Mouse (Mus musculus) stomach, postnatal 0 days (tissue): ENCODE data around the gene Cwc25. TPM values are rescaled to one million over a fixed set of nuclear protein-coding genes. Genes with fewer than 3 reads are reported as not detected.
"Not testable (repeated sequence)": the region's sequence is repeated elsewhere in the genome, so short reads cannot be mapped to it uniquely, and the experiment has no call there.

Experiments
- ATAC-seq: fragments of 200-750 bp; cut with Nextera tagmentation; 2 replicates; pipeline ENCODE4 v1.8.0; 2017; ENCODE audit not compliant: low FRiP score, low TSS enrichment
- DNase-seq: peaks from one replicate; pipeline ENCODE4 v3.0.0-alpha.2; 2016; ENCODE audit warnings: low spot score
- H3K27ac ChIP-seq: fragments of 300-500 bp; sonication (generic); replicated peaks from 2 replicates; pipeline ENCODE4 v1.5.1; 2014; ENCODE audit warnings: mild to moderate bottlenecking, control low read depth
- H3K27me3 ChIP-seq: fragments of 300-500 bp; sonication (generic); 2 replicates; pipeline ENCODE4 v1.6.1; 2014; ENCODE audit warnings: low read length; ENCODE audit not compliant: control insufficient read depth, insufficient read depth
- H3K36me3 ChIP-seq: fragments of 300-500 bp; sonication (generic); 2 replicates; pipeline ENCODE4 v1.6.1; 2014; ENCODE audit warnings: low read length, mixed read lengths; ENCODE audit not compliant: control insufficient read depth, insufficient read depth
- H3K4me1 ChIP-seq: fragments of 300-500 bp; sonication (generic); replicated peaks from 2 replicates; pipeline ENCODE4 v1.6.1; 2014; ENCODE audit warnings: antibody characterized with exemption; ENCODE audit not compliant: control insufficient read depth, insufficient read depth
- H3K4me2 ChIP-seq: fragments of 300-500 bp; sonication (generic); replicated peaks from 2 replicates; pipeline ENCODE4 v1.6.1; 2014; ENCODE audit warnings: low read depth, mild to moderate bottlenecking, control low read depth, moderate library complexity
- H3K4me3 ChIP-seq: fragments of 300-500 bp; sonication (generic); 2 replicates; pipeline ENCODE4 v1.5.1; 2014; ENCODE audit warnings: low read depth, low read length, control low read depth
- H3K9ac ChIP-seq: fragments of 300-500 bp; sonication (generic); 2 replicates; pipeline ENCODE4 v1.6.1; 2014; ENCODE audit warnings: mild to moderate bottlenecking, low read length, control low read depth, mixed read lengths
- H3K9me3 ChIP-seq: fragments of 300-500 bp; sonication (generic); 2 replicates; pipeline ENCODE4 v1.6.1; 2016; ENCODE audit warnings: low read length; ENCODE audit not compliant: control insufficient read depth
- CTCF ChIP-seq: IDR thresholded peaks from 2 replicates; pipeline ENCODE4 v1.5.1; 2016; ENCODE audit warnings: antibody characterized with exemption, low read depth, mild to moderate bottlenecking, moderate library complexity
- EP300 ChIP-seq: optimal IDR thresholded peaks from 2 replicates; pipeline ENCODE3; 2016; ENCODE audit warnings: antibody characterized with exemption
- WGBS: fragments of 180-500 bp; shearing (Covaris S2); extraction: QIAGEN DNeasy Blood & Tissue Kit; methylation state at CpG from one replicate; pipeline ENCODE4 v1.1.7; 2014; 5-methylcytosine and 5-hydroxymethylcytosine counted together
- polyA plus RNA-seq: library from polyadenylated mRNA; unstranded; fragments of >200 nt; fragmentation: Nextera tagmentation; extraction: Ambion mirVana; gene quantifications from 2 replicates; pipeline ENCODE4 v1.2.1, GENCODE M21; 2015

Cwc25 gene
- polyA plus RNA-seq, 1 experiment from 2014 or later = 9.0 TPM

DNA sequence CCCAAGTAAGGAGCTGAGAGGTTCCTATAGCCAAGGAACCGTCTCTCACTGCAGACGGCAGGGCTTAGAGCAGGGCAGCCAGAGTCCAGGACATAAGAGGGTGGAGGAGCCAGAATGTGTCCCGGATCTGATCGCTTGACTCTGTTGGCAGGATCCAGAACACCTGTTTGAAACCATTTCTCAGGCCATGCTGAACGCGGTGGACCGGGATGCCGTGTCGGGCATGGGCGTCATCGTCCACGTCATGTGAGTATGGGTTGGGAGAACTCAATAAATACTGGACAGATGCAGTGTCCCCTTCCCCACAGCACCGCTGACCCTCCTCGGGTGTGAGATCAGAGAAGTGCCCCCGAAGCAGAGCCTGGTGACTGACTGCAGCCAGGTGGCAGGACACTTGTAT is 54.1 kb downstream of the Cwc25 start:
- H3K27ac ChIP-seq = no peak overlapping the region
- H3K4me2 ChIP-seq = no peak overlapping the region
- TF ChIP-seq EP300 (no peak), CTCF (no peak)
- no peaks in the 10 kb centered on the region for H3K9me3 ChIP-seq
- no peaks in the 10 kb centered on the region for H3K4me1 ChIP-seq
- DNase-seq = no peak
- no peak overlapping the region for H3K9ac ChIP-seq
- 92% methylated on average over 15 of the region's 15 CpGs for WGBS
- no peak overlapping the region for H3K4me3 ChIP-seq
- H3K36me3 ChIP-seq = peaks cover 10% of the 10 kb centered on the region; the same call in 1 of the 2 replicates
- ATAC-seq = no peak
- H3K27me3 ChIP-seq = no peaks in the 10 kb centered on the region

DNA sequence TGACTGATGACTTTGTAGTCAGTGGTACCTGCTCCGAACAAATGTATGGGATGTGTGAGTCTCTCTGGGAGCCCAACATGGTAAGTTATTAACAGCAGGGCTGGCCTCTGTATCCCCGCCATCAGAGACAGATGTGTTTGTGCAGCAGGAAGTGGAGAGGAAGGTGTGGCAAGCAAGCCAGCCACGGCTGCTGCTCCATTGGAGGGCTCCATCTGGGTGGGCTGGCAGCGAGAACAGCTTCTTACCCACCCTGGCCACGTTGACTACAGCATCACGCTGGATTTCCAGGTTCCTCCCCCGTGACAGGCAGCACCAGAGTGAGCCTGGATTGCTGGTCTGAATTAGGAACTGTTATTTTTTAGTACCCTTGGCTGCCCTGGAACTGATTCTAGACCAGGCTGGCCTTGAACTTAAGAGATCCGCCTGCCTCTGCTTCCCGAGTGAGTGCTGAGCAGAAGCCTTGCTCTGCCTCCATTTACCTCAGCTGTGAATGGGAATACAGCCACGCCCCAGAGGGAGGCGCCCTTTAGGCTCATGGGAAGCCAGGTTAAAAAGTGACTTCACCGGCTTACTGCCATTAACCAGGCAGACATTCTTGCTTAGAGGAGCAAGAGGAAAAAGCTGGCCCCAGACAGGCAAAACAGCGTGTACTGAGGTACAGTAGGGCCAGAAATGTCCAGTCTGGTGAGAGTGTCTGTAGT is 55.0 kb downstream of the Cwc25 start:
- WGBS = 74% methylated on average over 13 of the region's 13 CpGs
- no peak overlapping the region for H3K4me3 ChIP-seq
- no peak for ATAC-seq
- no peak for DNase-seq
- peaks cover 13% of the 10 kb centered on the region; the same call in 1 of the 2 replicates for H3K36me3 ChIP-seq
- no peaks in the 10 kb centered on the region for H3K4me1 ChIP-seq
- H3K4me2 ChIP-seq = no peak overlapping the region
- H3K9me3 ChIP-seq = no peaks in the 10 kb centered on the region
- no peak overlapping the region for H3K9ac ChIP-seq
- H3K27ac ChIP-seq = no peak overlapping the region
- no peaks in the 10 kb centered on the region for H3K27me3 ChIP-seq
- no peak for TF ChIP-seq EP300
- TF ChIP-seq CTCF = no peak

GRCm38 (mm10) chr11:97710067-97710466 is 56.3 kb downstream of the Cwc25 start:
- peaks cover 13% of the 10 kb centered on the region for H3K36me3 ChIP-seq
- WGBS = 83% methylated on average over 2 of the region's 2 CpGs
- ATAC-seq = not testable (repeated sequence)

GRCm38 (mm10) chr11:97703039-97703826 is 63.1 kb downstream of the Cwc25 start, which contains the start of gene Psmb3:
Gene Psmb3 (plus strand): TSS chr11:97703399.
- WGBS = 0% methylated on average over 35 of the region's 35 CpGs
- no peaks in the 10 kb centered on the region for H3K27me3 ChIP-seq
- H3K4me1 ChIP-seq = no peaks in the 10 kb centered on the region
- peak; percentile 95 for DNase-seq
- peak; percentile 90 for ATAC-seq
- H3K4me3 ChIP-seq = peak within 1 kb of the TSS; percentile 85
- TF ChIP-seq EP300 (peak; percentile 83), CTCF (0 out of 2 replicates have a peak, but pooled peaks have one; percentile 1)
- H3K36me3 ChIP-seq = peaks cover 3% of the 10 kb centered on the region
- H3K4me2 ChIP-seq = peak within 1 kb of the TSS; percentile 79
- H3K9ac ChIP-seq = peak within 1 kb of the TSS; percentile 81
- peak within 1 kb of the TSS; percentile 90 for H3K27ac ChIP-seq
- no peaks in the 10 kb centered on the region for H3K9me3 ChIP-seq

More at GRCm38 (mm10) chr11:97710067-97710466, 56.3 kb downstream of the Cwc25 start:
- not testable (repeated sequence) for DNase-seq, H3K4me1 ChIP-seq, H3K9ac ChIP-seq, H3K9me3 ChIP-seq, H3K27ac ChIP-seq, H3K4me2 ChIP-seq, H3K4me3 ChIP-seq, H3K27me3 ChIP-seq

- TF ChIP-seq EP300 (no peak), CTCF (no peak)
- Histone ChIP-seq H3K4me1 (no peaks in the 10 kb centered on the region; the same call in 1 of the 2 replicates), H3K4me3 (peak overlapping the region; percentile 85), H3K9ac (peak overlapping the region; percentile 72), H3K27me3 (no peaks in the 10 kb centered on the region), H3K4me2 (peak overlapping the region; percentile 79), H3K9me3 (no peaks in the 10 kb centered on the region), H3K27ac (peak overlapping the region; percentile 90), H3K36me3 (peaks cover 3% of the 10 kb centered on the region)
- peak; percentile 89 for DNase-seq
- peak; percentile 10 for ATAC-seq
- WGBS = under 1% methylated on average over 24 of the region's 24 CpGs
These were observed 64.0 kb downstream of the Cwc25 start for GRCm38 (mm10) chr11:97702393-97702745.
